Mouse (Mus musculus) thymus, postnatal 14 days (tissue): ENCODE results near the gene Nprl2.
"Not testable (repeated sequence)": the region's sequence is repeated elsewhere in the genome, so short reads cannot be mapped to it uniquely, and the experiment has no call there.

Experiments used
- DNase-seq: peaks from one replicate; pipeline ENCODE4 v3.0.0; 2021

Nprl2 gene

DNA sequence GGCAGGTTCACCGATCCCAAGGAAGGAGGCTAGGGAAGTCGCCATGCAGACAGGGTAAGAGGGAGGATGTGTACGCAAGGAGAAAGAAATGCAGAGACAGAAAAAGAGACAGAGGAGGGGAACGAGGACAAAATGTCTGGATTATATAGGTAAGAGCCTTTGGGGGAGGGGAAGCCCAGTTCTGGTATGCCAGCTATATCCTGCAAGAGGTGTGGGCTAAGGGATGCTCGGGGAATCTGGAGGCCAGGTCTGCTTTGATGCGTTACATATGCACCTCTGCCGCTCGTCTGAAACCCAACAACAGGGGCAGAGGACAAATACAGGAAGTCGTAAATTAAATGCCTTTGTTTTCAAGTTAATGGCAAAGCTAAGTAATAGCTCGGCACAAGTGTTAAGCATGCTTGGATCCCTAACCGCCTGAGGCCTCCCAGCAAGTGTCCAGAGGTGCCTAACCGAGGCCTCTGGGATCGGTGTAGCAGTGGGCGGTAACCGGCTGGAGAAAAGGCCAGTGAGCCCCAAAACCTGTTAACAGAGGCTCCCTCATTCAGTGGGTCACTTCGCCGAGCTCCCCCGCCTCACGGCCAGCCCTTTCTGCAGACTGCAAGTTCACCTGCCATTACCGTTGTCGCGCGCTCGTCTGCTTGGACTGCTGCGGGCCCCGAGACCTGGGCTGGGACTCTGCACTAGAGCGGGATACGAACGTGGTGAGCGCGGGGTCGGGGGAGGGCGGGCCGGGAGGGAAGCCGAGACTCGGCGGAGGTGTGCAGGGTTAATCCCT is 11.7 kb downstream of the Nprl2 start:
- DNase-seq = peak; percentile 72

DNA sequence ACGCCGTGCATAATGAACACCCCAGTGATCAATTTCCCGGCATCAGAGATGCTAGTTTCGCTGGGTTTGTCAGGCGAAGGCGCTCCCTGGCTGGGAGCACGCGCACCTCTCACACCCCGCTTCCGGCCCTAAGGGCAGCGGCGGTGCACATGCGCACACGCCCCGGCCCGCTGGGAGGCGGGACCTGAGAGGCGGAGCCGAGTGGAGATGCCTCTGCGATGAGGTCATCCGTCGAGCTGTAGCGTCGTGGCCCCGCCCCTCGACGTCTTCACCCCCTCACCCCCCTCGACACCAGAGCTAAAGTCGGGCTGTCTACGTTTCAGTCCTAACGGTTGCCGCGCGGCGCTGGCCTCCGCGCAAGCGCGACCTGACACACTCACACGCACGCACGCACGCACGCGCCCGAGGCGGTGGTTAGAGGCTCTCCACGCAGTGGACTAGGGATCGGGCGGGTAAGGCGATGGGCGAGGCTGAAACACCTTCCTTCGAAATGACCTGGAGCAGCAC is 12.3 kb downstream of the Nprl2 start:
- DNase-seq = peak; percentile 97

DNA sequence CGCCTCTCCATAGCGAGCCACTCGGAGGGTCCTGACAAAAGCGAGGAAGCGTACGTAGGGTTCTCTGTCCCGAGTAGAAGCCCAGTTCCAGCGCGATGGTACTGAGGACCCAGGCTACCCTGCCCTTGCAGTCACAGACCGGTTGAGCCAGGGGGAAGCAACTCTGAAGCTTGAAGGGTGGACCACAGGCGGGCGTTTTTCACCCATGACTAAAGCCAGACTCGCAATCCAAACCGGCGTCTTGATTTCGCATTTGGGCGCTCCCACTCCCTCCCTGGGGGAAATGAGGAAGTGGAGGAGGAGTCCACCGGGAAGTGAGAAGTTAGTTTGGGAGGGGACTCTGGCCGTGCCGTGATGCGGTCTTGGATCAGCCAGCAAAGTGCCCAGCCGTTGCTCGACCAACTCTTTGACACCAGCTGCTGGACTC is 13.0 kb downstream of the Nprl2 start:
- no peak for DNase-seq

DNA sequence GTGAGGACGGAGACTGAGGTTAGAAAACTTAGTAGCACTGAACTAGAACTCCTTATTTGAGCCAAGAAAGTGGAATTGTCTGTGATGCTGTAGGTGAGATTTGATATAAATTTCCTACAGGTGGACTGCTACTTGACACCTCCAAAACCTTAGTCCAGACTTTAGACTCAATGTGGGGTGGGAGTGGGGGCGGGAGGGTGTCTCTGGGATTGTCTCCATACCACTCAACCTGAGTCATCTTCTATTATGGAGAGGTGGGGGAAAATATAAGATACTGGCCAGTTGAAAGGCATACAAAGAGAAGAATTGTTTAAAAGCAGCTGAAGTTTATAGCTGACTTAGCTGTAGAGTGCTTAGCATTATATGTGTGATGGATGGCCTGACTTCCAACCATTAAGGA is 13.7 kb downstream of the Nprl2 start:
- no peak for DNase-seq

DNA sequence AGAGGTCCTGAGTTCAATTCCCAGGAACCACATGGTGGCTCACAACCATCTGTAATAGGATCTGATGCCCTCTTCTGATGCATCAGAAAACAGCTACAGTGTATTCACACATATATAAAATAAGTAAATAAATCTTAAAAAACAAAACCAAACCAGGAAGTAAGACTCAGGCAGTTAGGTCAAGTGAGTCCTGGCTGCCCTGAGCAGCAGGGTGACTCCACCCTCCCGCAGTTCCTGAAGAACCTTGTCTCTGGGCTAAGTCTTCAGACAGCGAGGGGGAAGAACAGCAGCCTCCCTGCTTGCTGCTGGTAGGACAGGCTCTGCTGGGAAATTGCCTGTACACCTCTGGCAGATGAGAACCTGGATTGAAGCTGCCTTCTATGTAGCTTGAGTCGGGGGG is 14.3 kb downstream of the Nprl2 start:
- DNase-seq = no peak

DNA sequence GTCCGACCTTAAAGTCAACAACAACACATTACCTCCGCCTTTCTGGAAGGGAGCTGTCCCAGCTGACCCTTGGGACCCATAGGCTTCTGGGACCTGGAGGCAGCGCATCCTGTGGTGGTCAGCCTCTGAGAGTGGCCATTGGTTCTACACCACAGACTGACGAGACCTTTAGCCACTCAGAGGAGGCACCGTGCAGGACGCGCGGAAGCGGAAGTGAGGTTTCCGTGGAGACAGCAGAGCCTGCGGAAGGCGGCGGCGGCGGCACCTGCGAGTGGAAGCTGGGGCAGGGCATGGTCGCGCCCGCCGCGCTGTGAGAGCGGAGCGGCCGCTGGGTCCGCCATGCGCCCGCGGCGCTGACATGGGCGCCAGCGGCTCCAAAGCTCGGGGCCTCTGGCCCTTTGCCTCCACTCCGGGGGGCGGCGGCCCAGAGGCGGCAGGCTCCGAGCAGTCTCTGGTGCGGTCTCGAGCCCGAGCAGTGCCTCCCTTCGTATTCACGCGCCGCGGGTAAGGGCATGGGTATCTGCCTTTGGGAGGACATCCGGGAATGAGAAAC is 21.1 kb downstream of the Nprl2 start, which contains the start of gene Tusc2:
TSS of gene Tusc2 (plus strand) at position 227 of the 553 bp plus-strand sequence.
- DNase-seq = peak; percentile 94

DNA sequence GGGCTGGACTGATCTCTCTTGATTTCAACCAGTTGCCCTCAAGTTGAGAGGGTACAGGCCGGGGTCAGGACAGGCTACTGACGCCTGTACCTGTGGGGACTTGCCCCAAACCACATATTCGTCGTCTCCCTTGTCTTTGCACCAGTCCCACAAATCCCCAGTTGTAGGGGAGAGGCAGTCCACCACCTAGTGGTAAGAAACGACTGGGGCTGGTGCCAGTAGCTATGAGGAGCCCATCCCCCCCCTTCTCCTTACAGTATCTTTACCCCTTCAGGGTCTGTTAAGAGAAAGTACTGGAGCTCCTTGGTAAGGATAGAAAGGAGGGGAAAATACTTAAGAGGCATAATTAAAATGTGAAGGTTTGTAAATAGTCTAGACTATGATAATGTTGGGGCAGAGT is 23.5 kb downstream of the Nprl2 start:
- DNase-seq = not testable (repeated sequence)

DNA sequence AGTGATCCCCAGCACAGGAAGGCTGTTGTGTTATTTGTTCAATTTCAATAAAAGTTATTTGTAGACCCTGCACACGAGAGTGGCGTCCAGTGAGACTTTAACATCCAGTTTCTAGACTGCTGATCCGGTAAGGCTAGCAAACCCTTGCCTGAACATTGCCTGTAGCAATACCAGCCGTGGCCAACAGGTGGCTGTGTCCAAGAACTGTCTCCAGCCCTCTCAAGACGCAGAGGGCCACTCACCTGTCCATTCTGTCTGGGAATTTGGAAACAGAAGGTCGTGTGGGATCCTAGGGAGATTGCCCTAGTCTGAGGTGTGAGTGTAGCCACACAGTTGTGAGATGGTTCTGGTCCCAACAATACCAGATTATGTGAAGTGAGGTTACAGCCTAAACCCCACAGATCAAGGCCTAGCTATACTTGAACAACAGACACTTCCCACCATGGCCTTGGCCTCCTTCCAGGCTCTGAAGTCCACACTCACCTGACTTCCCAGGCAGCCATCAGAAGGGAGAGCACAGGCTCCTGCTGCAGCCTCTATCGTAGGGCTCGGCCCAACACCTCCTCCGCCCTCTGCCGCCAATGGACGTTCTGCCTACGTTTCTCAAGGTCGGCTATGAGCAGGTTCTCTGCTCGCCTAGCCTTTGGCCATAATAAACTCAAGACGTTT is 24.1 kb downstream of the Nprl2 start:
- DNase-seq = peak; percentile 81

DNA sequence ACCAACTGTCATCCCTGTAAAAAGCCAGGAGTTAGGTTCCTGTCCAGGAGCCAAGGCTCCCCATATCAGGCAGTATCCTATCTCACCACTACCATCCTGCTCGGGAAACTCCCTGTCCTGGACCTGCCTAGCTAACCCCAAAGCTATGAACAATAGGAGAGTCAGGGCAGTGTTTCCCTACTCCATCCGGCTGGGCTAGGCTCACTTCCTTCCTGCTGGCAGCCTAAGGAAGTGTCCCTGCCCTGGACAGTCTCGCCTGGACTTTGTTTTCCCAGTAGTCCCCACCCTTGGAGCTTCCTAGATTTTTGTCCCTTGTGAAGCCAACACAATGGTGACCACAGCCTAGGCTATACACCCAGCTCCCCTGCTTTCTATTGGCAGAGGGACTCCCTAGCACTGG is 24.8 kb downstream of the Nprl2 start:
- DNase-seq = no peak

DNA sequence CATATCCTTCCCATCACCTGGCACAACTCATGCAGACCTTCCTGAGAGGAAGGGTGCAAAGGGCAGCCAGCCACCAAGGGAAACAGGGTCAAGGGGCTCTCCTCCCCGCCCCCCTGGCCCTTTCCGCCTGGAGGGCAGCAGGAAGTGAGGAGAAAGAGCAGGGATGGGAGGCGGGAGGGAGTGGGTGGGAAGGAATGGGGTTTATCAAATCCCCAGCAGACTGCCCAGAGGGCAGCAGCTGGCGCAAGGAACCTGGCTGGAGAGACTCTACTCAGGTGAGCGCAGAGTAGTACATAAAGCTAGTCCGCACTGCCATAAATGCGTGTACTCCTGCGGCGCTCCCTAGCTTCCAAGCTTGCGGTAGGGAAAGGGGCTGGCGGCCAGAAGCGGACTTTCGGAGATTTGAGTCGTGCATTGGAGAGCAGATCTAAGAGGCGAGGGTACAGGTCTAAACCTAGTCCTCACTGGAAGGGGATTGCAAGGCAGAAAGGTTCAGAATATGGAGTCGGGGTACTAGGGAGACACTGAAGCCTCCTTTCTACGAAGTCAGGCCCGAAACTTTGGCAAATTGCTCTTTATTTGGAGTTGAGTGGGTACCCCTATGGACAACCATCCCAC is 25.8 kb downstream of the Nprl2 start, which contains the start of gene Hyal2:
TSS of gene Hyal2 (plus strand) at position 244 of the 618 bp plus-strand sequence.
- DNase-seq = no peak

DNA sequence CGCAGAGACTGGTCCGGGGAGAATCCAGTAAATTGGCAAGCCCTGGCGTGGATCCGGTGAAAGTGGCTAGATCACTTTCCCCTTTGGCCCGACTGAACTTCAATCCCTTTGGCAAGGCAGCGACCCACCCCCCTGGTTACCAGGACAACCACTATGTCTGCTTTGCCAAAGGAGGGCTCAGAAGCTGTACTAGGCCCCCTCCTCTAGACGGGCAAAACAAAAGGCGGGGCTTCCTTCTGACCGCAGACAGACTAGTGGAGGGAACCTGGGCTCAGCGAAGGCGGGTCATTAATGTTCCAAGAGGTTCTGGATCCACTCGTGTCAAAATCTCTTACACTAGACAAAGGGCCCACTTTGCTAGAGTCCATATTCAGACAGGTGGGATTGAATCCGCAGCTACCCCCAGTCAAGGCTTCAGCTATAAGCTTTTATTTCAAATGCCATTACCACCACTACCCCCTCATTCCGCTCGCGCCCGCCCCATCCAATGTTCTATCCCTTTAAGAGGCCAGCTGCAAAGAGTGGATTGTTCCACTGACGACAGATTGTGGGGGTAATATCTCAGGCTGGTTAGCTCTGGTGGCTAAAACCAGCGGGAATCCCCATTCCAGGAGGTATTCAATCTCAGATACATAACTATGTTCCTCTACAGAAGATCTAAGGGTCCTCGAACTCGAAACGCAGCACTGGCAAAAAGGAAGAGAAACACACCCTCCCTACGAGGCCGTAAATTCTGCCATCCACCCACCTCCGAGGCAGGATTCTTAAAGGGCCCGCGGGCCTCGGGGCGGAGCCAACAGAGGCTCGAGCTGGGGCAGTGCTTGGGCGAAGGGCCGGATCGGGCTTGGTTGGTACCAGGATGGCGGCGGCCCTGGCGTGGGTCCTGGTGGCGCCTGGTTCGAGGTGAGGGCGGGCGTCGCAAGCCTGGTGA is 26.6 kb downstream of the Nprl2 start:
- peak; percentile 84 for DNase-seq

DNA sequence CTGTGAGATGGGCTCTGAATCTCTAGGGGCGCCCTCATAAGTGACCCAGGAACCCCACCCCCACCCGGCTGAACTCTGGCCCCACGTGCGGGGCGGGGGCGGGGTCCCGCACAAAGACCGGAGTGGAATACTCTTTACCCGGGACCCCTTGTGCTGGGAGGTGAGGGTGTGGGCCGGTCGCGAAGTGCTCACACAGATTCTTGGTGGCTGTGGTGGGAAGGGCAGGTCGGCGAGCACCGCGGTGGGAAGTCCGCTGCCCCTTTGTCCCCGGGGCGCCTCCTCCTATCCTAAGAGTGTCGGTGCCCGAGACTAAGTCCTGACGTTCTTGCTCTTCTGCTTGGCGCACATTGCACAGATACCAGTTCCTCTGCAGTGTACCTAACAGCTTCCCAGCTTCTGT is 27.2 kb downstream of the Nprl2 start:
- DNase-seq = no peak

DNA sequence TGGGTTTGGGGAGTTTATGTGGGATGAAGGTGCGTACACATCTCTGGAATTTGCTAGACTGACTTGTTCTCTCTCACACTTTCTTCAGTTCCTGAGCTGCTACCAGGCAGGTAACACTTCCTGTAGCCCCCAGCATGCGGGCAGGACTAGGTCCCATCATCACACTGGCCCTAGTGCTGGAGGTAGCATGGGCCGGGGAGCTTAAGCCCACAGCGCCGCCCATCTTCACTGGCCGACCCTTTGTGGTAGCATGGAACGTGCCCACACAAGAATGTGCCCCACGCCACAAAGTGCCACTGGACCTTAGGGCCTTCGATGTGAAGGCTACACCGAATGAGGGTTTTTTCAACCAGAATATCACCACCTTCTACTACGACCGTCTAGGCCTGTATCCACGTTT is 28.0 kb downstream of the Nprl2 start:
- DNase-seq = peak; percentile 23

DNA sequence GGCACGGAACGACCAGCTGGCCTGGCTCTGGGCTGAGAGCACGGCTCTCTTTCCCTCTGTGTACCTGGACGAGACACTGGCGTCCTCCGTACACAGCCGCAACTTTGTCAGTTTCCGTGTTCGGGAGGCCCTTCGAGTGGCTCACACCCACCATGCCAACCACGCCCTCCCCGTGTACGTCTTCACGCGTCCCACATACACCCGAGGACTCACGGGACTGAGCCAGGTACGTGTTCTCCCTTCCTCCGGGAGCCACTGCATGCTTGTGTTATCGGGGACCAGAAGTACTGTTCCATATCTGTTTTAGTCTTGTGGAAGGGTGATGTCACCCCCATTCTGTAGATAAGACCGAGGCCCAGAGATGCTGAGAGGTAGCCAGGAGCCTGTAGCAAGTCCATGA is 28.8 kb downstream of the Nprl2 start:
- no peak for DNase-seq

DNA sequence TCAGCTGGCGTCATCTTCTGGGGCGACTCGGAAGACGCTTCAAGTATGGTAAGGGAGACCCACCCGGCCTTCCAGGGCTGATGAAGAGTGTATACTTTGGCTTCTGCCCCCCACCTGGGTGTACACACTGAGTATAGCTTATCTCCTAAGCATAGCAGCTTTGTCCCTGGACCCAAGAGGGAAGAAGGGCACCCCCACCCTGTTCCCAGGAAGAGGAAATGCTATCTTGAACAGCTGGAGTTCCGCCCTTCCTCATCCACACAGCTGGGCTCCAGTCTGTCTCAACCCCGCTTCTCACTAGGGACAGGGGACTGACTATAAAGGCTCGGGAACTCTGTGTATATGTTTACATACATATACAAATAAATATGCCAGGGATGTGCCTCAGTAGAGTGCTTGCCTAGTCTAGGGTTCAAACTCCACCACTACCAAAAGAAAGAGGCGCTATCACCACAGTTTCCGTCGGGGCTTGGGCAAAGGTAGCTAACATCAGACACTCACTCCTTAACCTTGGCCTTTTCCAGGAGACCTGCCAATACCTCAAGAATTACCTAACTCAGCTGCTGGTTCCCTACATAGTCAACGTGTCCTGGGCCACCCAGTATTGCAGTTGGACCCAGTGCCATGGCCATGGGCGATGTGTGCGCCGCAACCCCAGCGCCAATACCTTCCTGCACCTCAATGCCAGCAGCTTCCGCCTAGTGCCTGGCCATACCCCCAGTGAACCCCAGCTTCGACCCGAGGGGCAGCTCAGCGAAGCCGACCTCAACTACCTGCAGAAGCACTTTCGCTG is 29.7 kb downstream of the Nprl2 start:
- DNase-seq = no peak

DNA sequence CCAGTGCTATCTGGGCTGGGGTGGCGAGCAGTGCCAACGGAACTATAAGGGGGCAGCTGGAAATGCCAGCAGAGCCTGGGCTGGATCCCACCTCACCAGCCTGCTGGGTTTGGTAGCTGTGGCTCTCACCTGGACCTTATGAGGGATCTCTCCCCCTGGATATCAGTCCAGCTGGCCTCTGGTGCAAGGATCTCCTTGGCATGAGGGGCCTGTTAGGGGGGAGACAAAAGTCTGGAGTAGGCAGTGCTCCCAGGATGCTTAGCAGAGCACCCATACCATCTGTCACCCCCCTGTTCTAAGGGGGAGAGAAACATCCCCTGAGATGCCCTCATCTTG is 30.3 kb downstream of the Nprl2 start:
- DNase-seq = no peak

DNA sequence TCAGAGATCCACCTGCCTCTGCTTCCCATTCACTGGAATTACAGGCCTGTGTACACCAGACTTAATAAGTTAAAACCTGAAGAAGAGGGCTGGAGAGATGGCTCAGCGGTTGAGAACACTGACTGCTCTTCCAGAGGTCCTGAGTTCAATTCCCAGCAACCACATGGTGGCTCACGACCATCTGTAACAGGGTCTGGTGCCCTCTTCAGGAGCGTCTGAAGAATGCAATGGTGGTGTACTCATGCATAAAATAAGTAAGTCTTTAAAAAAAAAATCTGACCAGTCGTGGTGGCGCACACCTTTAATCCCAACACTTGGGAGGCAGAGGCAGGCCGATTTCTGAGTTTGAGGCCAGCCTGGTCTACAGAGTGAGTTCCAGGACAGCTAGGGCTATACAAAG is 31.7 kb downstream of the Nprl2 start:
- not testable (repeated sequence) for DNase-seq

DNA sequence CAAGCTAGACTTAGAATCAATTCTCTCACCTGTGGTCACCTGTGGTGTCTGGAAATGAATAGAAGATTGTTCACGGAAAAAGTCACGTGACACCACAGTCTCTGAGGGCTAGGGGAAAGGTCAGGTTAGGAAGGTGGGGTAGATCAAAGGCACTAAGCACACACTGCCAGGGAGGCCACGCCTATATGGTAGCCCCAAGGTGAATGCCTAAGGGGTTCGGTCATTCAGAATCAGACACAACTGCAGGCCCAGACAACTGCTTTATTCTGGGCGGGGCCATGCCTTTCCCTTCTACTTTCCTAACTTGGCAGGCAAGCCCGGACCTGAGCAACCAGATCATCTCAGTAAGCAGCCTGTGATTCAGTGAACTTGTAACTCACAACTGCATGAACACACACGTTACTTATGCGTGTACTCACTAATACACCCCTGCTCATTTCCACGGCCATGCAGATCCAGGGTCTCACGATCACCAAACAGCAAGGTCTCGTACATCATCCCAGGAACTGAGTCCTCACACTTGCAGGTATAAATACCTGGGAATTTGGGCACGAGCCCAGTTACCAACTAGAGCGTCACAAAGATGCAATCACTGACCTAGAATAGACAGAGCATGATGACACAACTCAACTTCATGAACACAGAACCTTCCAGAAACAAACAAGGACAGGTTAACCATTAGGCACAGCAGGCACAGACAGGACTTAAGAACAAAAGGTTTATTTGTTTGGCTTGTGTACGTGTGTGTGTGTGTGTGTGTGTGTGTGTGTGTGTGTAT is 33.7 kb downstream of the Nprl2 start:
- DNase-seq = no peak

DNA sequence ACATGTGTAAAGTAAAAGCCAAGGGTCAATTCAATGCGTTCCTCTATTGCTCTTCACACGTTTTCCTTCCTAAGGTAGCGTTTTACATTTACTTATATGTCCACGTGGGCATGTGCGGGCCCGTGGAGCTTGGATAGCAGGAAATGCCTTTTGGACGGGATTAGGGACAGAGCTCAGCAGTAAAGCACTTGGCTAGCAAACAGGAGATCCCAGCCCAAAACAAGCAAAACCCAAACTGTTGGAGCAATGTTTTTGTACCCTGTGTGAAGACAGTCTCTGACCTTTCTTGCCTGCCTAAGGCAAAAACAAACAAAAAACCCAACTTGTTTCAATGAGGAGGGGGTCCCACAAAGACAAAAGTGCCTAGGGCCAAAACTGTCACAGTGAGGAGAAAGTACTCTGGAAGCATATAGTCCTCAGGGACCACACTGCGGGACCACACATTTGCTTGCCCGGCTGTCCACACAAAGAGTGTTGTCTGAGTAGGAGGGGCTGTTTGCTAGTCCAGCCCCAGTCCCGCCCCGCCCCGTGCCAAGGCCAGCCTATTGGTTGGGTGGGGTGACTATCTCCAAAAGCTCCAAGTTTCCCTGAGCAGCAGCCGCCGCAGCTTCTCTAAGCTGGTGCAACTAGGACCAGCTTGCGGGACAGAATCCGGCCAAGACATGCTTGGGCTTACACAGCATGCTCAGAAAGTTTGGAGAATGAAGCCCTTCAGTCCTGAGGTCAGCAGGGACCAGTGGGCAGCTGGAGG is 34.5 kb downstream of the Nprl2 start, which contains the start of gene Hyal1:
TSS of gene Hyal1 (plus strand) at position 571 of the 751 bp plus-strand sequence.
- no peak for DNase-seq

DNA sequence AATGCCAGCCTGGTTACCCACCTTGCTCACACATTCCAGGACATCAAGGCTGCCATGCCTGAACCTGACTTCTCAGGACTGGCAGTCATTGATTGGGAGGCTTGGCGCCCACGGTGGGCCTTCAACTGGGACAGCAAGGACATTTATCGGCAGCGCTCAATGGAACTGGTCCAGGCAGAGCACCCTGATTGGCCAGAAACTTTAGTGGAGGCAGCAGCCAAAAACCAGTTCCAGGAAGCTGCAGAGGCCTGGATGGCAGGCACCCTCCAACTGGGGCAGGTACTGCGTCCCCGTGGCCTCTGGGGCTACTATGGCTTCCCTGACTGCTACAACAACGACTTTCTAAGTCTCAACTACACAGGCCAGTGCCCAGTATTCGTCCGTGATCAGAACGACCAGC is 35.8 kb downstream of the Nprl2 start:
- DNase-seq = no peak
